Mouse (Mus musculus) G1E (cell line): ENCODE results near the gene 4930579G24Rik. TPM values are rescaled to one million over a fixed set of nuclear protein-coding genes. Genes with fewer than 3 reads are reported as not detected.

Experiments
- ATAC-seq: 2 replicates; pipeline ENCODE4 v1.8.0; 2016; ENCODE audit warnings: mild to moderate bottlenecking; ENCODE audit not compliant: insufficient number of reproducible peaks, poor library complexity, low FRiP score, severe bottlenecking; ENCODE audit errors: extremely low read depth
- DNase-seq: peaks from one replicate; pipeline ENCODE4 v3.0.0; 2012; ENCODE audit warnings: low spot score
- H3K27me3 ChIP-seq: 2 replicates; pipeline ENCODE4 v1.6.1; 2012; ENCODE audit warnings: mild to moderate bottlenecking, low read length, inconsistent platforms; ENCODE audit not compliant: insufficient read depth
- H3K36me3 ChIP-seq: replicated peaks from 2 replicates; pipeline ENCODE3; 2012; ENCODE audit warnings: mild to moderate bottlenecking, inconsistent platforms
- H3K4me1 ChIP-seq: 2 replicates; pipeline ENCODE4 v1.6.1; 2012; ENCODE audit warnings: low read depth, low read length, inconsistent platforms, mixed read lengths; ENCODE audit not compliant: insufficient read depth
- H3K4me3 ChIP-seq: 2 replicates; pipeline ENCODE4 v1.5.1; 2012; ENCODE audit warnings: low read depth, mild to moderate bottlenecking, inconsistent platforms, low read length, moderate library complexity, mixed read lengths
- H3K9me3 ChIP-seq: replicated peaks from 2 replicates; pipeline ENCODE4 v1.6.1; 2012; ENCODE audit warnings: inconsistent platforms
- CTCF ChIP-seq: IDR thresholded peaks from 2 replicates; pipeline ENCODE4 v1.5.1; 2012; ENCODE audit warnings: low read depth, low read length, inconsistent platforms, mixed read lengths
- GATA1 ChIP-seq: IDR thresholded peaks from 2 replicates; pipeline ENCODE4 v1.6.1; 2012; ENCODE audit warnings: borderline replicate concordance, low read length, inconsistent platforms, mixed read lengths
- GATA2 ChIP-seq: IDR thresholded peaks from 2 replicates; pipeline ENCODE4 v1.6.1; 2012; ENCODE audit warnings: low read depth, low read length, inconsistent platforms, borderline replicate concordance
- POLR2AphosphoS5 ChIP-seq: IDR thresholded peaks from 2 replicates; pipeline ENCODE4 v1.6.1; 2012; ENCODE audit warnings: low read depth, low read length, inconsistent platforms; ENCODE audit not compliant: insufficient replicate concordance
- TAL1 ChIP-seq: conservative IDR thresholded peaks from 2 replicates; pipeline ENCODE4 v1.6.1; 2012; ENCODE audit warnings: low read depth, low read length, inconsistent platforms, mixed read lengths
- polyA plus RNA-seq: library from polyadenylated mRNA; stranded (reverse); fragments of >175 nt; gene quantifications from 2 replicates; pipeline ENCODE4 v1.2.3, GENCODE M21; 2012
- total RNA-seq, 2 experiments: library from RNA; stranded (forward) in 1 of 2; stranded (reverse) in 1 of 2; fragments of 200-1000 nt in 1 of 2; fragments of >200 nt in 1 of 2; fragmentation: Nextera tagmentation in 1 of 2; gene quantifications; 2 replicates each; pipeline ENCODE4 v1.2.3; 2014 to 2017

The 4930579G24Rik gene
- total and polyA plus RNA-seq, 3 experiments = 3.4 to 48.5 (median 17.4) TPM

DNA sequence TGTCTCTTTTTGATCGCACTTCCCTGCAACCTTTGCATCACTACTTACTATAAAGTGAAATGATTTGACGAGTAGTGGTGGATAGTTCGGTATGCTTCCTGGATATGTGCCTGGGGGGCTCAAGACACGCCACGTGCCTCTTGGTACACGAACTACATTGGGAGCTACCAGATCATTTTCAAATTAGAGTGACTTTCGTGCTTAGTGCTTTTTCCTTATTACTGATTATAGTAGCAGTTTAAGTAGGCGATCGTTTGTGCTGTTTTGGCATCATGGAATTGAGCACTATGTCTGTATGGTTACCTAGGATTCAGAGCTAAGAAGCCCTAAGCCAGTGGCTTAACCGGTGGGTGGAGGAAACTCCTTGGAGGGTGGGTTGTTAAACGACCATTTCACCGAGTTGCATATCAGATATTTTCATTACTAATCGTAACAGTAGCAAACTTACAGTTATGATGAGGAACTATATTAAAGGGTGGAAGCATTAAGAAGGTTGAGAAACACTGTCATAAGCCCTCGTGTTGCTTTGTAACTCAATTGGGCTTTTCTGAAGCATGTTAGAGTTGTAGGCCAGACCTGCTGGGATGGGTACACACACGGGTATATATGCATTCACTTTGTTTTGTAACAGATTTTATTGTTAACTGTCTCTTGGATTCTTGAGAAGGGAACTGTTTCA lies 36.9 kb upstream of the 4930579G24Rik start:
- H3K27me3 ChIP-seq = no peaks in the 10 kb centered on the region
- TF ChIP-seq GATA1 (no peak), TAL1 (no peak), POLR2AphosphoS5 (no peak), GATA2 (no peak), CTCF (no peak)
- peak overlapping the region; percentile 91 for H3K4me3 ChIP-seq
- DNase-seq (no peak), ATAC-seq (no peak)
- H3K4me1 ChIP-seq = peaks cover 45% of the 10 kb centered on the region
- no peaks in the 10 kb centered on the region for H3K9me3 ChIP-seq
- H3K36me3 ChIP-seq = peaks cover 40% of the 10 kb centered on the region

DNA sequence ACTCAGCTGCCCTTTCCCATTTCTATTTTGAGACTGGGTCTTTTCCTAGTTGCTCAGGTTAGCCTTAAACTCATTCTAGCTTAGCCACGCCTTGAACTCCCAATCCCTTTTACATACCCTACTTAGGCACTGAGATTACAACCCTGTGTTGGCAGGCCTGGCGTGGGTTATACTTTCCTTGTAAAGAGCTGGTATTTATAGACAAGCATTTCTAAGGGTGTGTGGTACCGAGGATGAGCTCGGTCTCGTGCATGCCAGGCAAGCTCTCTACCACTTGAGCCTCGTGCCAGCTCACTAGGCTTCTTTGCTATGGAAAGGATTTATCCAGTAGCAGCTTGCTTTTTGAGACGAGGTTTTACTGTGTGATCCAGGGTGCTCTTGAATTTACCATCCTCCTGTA lies 33.4 kb upstream of the 4930579G24Rik start:
- ATAC-seq (no peak), DNase-seq (no peak)
- peaks cover 51% of the 10 kb centered on the region for H3K4me1 ChIP-seq

DNA sequence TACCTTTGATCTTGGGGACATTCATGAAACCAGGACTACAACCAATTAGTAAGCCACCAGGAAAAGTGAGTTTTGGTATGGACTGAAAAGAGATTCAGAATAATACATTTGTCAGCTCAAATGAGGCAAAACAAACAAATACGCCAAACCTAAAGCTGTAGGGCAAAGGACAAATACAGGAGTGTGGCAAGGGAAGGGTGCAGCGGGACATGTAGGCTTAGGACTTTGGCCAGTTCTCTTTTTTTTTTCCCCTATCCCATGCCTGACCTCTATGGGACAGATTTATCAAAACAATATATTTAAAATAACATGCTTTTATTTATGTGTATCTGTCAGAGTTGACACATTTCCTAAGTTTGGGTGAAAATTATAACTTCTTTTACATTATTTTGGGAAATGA lies 19.0 kb upstream of the 4930579G24Rik start:
- H3K4me1 ChIP-seq = no peaks in the 10 kb centered on the region
- no peaks in the 10 kb centered on the region for H3K27me3 ChIP-seq
- no peaks in the 10 kb centered on the region for H3K9me3 ChIP-seq
- no peak for TF ChIP-seq GATA2
- TF ChIP-seq POLR2AphosphoS5 = no peak
- TF ChIP-seq TAL1 = no peak
- TF ChIP-seq CTCF = no peak
- no peak for TF ChIP-seq GATA1
- peaks cover 65% of the 10 kb centered on the region for H3K36me3 ChIP-seq
- no peak for DNase-seq
- no peak for ATAC-seq
- H3K4me3 ChIP-seq = no peak overlapping the region

More for the DNA sequence above, 33.4 kb upstream of the 4930579G24Rik start:
- Histone ChIP-seq H3K4me3 (no peak overlapping the region), H3K27me3 (no peaks in the 10 kb centered on the region), H3K9me3 (no peaks in the 10 kb centered on the region), H3K36me3 (peaks cover 71% of the 10 kb centered on the region)
- TF ChIP-seq POLR2AphosphoS5 (no peak), GATA2 (no peak), GATA1 (no peak), TAL1 (no peak), CTCF (no peak)

DNA sequence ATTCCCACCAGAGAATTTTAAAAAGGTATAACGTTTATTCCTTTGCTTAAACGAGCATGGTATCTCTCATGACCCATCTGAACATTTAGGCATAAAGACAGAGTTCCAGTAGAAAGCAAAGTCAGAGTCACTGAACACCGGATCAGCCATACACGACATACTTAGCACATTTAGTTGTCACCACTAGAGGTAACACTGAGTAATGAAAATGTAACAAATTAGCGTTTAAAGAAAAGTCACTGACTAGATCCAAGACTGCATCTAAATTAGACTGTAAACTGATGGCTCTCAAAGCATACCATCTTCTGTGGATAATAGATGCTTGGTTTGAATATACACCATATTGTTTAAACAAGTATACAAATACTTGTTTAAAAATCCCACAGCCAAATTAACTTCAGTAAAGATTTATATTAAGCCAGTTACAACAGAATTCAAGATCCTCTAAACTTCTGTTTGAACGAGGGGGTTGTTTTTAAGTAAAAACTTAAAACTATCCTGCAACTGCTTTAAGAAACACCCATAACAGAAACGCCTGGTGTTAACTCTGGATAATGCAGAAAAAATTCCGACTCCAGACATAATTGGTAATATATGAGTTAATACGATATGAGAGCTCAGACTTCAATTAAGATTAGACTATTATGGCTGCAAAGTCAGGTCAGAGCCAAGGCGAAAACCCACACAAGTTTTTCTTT lies 1.2 kb upstream of the 4930579G24Rik start:
- peaks cover 19% of the 10 kb centered on the region for H3K36me3 ChIP-seq
- H3K9me3 ChIP-seq = no peaks in the 10 kb centered on the region
- H3K4me1 ChIP-seq = peaks cover 20% of the 10 kb centered on the region
- TF ChIP-seq CTCF (peak; percentile 30; the same call in 1 of the 2 replicates), GATA1 (no peak), TAL1 (no peak)
- no peak for ATAC-seq
- peak overlapping the region; percentile 78 for H3K4me3 ChIP-seq
- H3K27me3 ChIP-seq = no peaks in the 10 kb centered on the region
- peak; percentile 26 for DNase-seq

DNA sequence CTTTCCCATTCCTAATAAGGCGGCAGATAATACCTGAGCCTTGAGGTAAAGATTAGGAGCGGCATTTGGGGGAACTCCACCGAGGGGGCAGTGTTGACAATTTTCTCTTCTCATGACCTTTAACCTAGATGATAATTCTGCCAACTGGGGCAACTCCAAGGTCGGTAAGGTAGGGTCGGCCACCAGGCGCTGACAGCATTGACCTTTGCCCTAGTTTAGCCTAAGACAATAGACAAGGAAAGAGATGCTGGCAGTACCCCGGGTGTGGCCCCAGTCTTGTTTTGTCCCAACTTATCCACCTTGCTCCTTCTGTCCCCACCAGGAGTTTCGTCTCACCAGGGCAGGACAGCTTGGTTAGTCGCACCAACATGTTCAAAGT lies 708 bp upstream of the 4930579G24Rik start:
- Histone ChIP-seq H3K36me3 (peaks cover 21% of the 10 kb centered on the region), H3K27me3 (no peaks in the 10 kb centered on the region), H3K4me3 (peak overlapping the region; percentile 78), H3K9me3 (no peaks in the 10 kb centered on the region), H3K4me1 (peaks cover 20% of the 10 kb centered on the region)
- DNase-seq (peak; percentile 5), ATAC-seq (no peak)
- TF ChIP-seq GATA1 (no peak), TAL1 (no peak), POLR2AphosphoS5 (no peak), GATA2 (no peak), CTCF (no peak)

DNA sequence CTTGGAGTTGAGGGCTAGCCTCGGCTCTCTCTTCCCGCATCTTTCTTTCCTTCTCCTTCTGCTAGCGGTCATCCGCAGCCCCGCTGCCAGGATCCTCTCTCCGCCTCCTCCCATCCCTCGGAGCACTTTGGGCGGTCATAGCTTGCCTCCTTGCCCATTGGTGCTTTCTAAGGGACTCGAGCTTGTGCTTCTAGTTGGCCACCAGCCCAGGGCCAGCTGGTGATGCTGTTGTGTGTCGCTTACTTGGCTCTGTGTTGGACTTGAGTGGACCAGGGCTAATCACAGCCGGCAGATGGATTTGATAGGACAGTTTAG lies 494 bp downstream of the 4930579G24Rik start, which contains the start of gene Etfdh:
Gene Etfdh, minus strand, starts transcription at position 85 of the 315 bp plus-strand sequence.
- H3K4me3 ChIP-seq = peak within 1 kb of the TSS; percentile 78
- peaks cover 20% of the 10 kb centered on the region for H3K4me1 ChIP-seq
- no peaks in the 10 kb centered on the region for H3K9me3 ChIP-seq
- H3K27me3 ChIP-seq = no peaks in the 10 kb centered on the region
- DNase-seq (peak; percentile 26), ATAC-seq (no peak)
- peaks cover 26% of the 10 kb centered on the region for H3K36me3 ChIP-seq
- no peak for TF ChIP-seq POLR2AphosphoS5
- TF ChIP-seq GATA1 = no peak
- TF ChIP-seq TAL1 = no peak
- TF ChIP-seq CTCF = no peak
- no peak for TF ChIP-seq GATA2
